Mouse (Mus musculus) layer of hippocampus, adult 18-20 months (tissue): ENCODE results near the gene Ano3. TPM values are rescaled to one million over a fixed set of nuclear protein-coding genes. Genes with fewer than 3 reads are reported as not detected.

Source experiments
- total RNA-seq, 2 experiments: library from RNA; stranded (reverse); gene quantifications; 2 replicates each; pipeline ENCODE4 v1.2.3; 2021

The Ano3 gene
- total RNA-seq, 2 experiments from 2014 or later: 73.2 to 76.1 TPM

Other genes with a start within 250 kb of the Ano3 start
- not detected for gene Muc15, start 229.6 kb downstream of the Ano3 start, total RNA-seq
- gene Gm13941, start 155.1 kb upstream of the Ano3 start, total RNA-seq: not detected
- not detected for gene Gm15130, start 202.0 kb upstream of the Ano3 start, total RNA-seq